Mouse (Mus musculus) adipocyte (in vitro differentiated cells): Measurements from ENCODE around the gene Mbtps2.

Source experiments
- DNase-seq: peaks from one replicate; pipeline ENCODE4 v3.0.0-alpha.2; 2016; ENCODE audit warnings: low spot score

Gene Mbtps2

GRCm38 (mm10) chrX:157501871-157502270, 96.6 kb downstream of the Mbtps2 start:
- DNase-seq, result no peak

GRCm38 (mm10) chrX:157500004-157500403, 98.5 kb downstream of the Mbtps2 start:
- no peak for DNase-seq

- no peak for DNase-seq
These were observed 105.4 kb downstream of the Mbtps2 start for GRCm38 (mm10) chrX:157493159-157493558.

GRCm38 (mm10) chrX:157491944-157492726, 106.4 kb downstream of the Mbtps2 start, which contains the start of gene Sms:
TSS of gene Sms (minus strand) at chrX:157492287.
- peak; percentile 51 for DNase-seq

- no peak for DNase-seq
These were observed 107.2 kb downstream of the Mbtps2 start for GRCm38 (mm10) chrX:157491145-157491935.

GRCm38 (mm10) chrX:157490769-157491144, 107.8 kb downstream of the Mbtps2 start:
- no peak for DNase-seq

- no peak for DNase-seq
These were observed 108.4 kb downstream of the Mbtps2 start for GRCm38 (mm10) chrX:157489871-157490721.

GRCm38 (mm10) chrX:157488831-157489230, 109.7 kb downstream of the Mbtps2 start:
- peak; percentile 20 for DNase-seq

- DNase-seq, result peak; percentile 27
These were observed 111.8 kb downstream of the Mbtps2 start for GRCm38 (mm10) chrX:157486765-157487164.
